Mouse (Mus musculus) hindbrain, embryonic 10.5 days (tissue): ENCODE measurements around the gene Kcne3. TPM values are rescaled to one million over a fixed set of nuclear protein-coding genes. Genes with fewer than 3 reads are reported as not detected.

Experiments used
- DNase-seq: peaks from one replicate; pipeline ENCODE4 v3.0.0-alpha.2; 2017; ENCODE audit warnings: low spot score
- H3K27ac ChIP-seq: fragments of 300-500 bp; sonication (generic); 2 replicates; pipeline ENCODE4 v1.5.1; 2016; ENCODE audit warnings: mild to moderate bottlenecking, moderate library complexity
- H3K27me3 ChIP-seq: fragments of 300-500 bp; sonication (generic); 2 replicates; pipeline ENCODE4 v1.6.1; 2016; ENCODE audit warnings: mild to moderate bottlenecking; ENCODE audit not compliant: poor library complexity, insufficient read depth, severe bottlenecking
- H3K36me3 ChIP-seq: fragments of 300-500 bp; sonication (generic); 2 replicates; pipeline ENCODE4 v1.6.1; 2016; ENCODE audit warnings: mild to moderate bottlenecking, moderate library complexity
- H3K4me1 ChIP-seq: fragments of 300-500 bp; sonication (generic); replicated peaks from 2 replicates; pipeline ENCODE4 v1.6.1; 2016; ENCODE audit warnings: mild to moderate bottlenecking
- H3K4me3 ChIP-seq: fragments of 300-500 bp; sonication (generic); 2 replicates; pipeline ENCODE4 v1.5.1; 2016; ENCODE audit warnings: mild to moderate bottlenecking, moderate library complexity
- H3K9me3 ChIP-seq: fragments of 300-500 bp; sonication (generic); 2 replicates; pipeline ENCODE4 v1.6.1; 2016; ENCODE audit warnings: mild to moderate bottlenecking, moderate library complexity
- WGBS: fragments of 180-500 bp; shearing (Covaris S2); methylation state at CpG from one replicate; pipeline ENCODE4 v1.1.7; 2016; 5-methylcytosine and 5-hydroxymethylcytosine counted together
- polyA plus RNA-seq: library from polyadenylated mRNA; unstranded; fragments of >200 nt; fragmentation: Nextera tagmentation; extraction: Ambion mirVana; gene quantifications from 2 replicates; pipeline ENCODE4 v1.2.1, GENCODE M21; 2016

Kcne3 gene
- 5.3 and 7.1 TPM in 2 replicates for polyA plus RNA-seq

GRCm38 (mm10) chr7:100176269-100176668, at the start of gene Kcne3:
Gene Kcne3 (plus strand): TSS chr7:100176502.
- Histone ChIP-seq H3K27ac (no peak within 1 kb of the TSS), H3K4me3 (no peak within 1 kb of the TSS), H3K36me3 (no peaks in the 10 kb centered on the region), H3K27me3 (peaks cover 64% of the 10 kb centered on the region), H3K9me3 (no peaks in the 10 kb centered on the region), H3K4me1 (peaks cover 13% of the 10 kb centered on the region)
- no peak for DNase-seq
- WGBS: 83% methylated on average over 3 of the region's 3 CpGs

GRCm38 (mm10) chr7:100126514-100126913, 49.8 kb upstream of the Kcne3 start:
- Histone ChIP-seq H3K9me3 (no peaks in the 10 kb centered on the region), H3K27me3 (no peaks in the 10 kb centered on the region), H3K27ac (no peak overlapping the region), H3K4me1 (peaks cover 33% of the 10 kb centered on the region), H3K4me3 (no peak overlapping the region), H3K36me3 (no peaks in the 10 kb centered on the region)
- no peak for DNase-seq
- 81% methylated on average over 7 of the region's 7 CpGs for WGBS

GRCm38 (mm10) chr7:100128262-100129041, 47.9 kb upstream of the Kcne3 start:
- Histone ChIP-seq H3K27me3 (no peaks in the 10 kb centered on the region), H3K27ac (no peak overlapping the region)
- 83% methylated on average over 7 of the region's 7 CpGs for WGBS

GRCm38 (mm10) chr7:100130592-100130991, 45.7 kb upstream of the Kcne3 start:
- 81% methylated on average over 6 of the region's 6 CpGs for WGBS
- H3K4me3 ChIP-seq: no peak overlapping the region

More at GRCm38 (mm10) chr7:100128262-100129041, 47.9 kb upstream of the Kcne3 start:
- Histone ChIP-seq H3K9me3 (no peaks in the 10 kb centered on the region), H3K4me3 (no peak overlapping the region), H3K36me3 (no peaks in the 10 kb centered on the region), H3K4me1 (peaks cover 27% of the 10 kb centered on the region)
- no peak for DNase-seq

GRCm38 (mm10) chr7:100132379-100132778, 43.9 kb upstream of the Kcne3 start:
- Histone ChIP-seq H3K4me1 (peaks cover 20% of the 10 kb centered on the region), H3K27me3 (no peaks in the 10 kb centered on the region), H3K36me3 (no peaks in the 10 kb centered on the region), H3K4me3 (no peak overlapping the region), H3K27ac (no peak overlapping the region), H3K9me3 (no peaks in the 10 kb centered on the region)
- DNase-seq: no peak
- 81% methylated on average over 1 of the region's 1 CpGs for WGBS

More at GRCm38 (mm10) chr7:100130592-100130991, 45.7 kb upstream of the Kcne3 start:
- Histone ChIP-seq H3K9me3 (no peaks in the 10 kb centered on the region), H3K36me3 (no peaks in the 10 kb centered on the region), H3K4me1 (peaks cover 20% of the 10 kb centered on the region), H3K27ac (peak overlapping the region; percentile 47; the same call in 1 of the 2 replicates), H3K27me3 (no peaks in the 10 kb centered on the region)
- DNase-seq: no peak

- Histone ChIP-seq H3K9me3 (no peaks in the 10 kb centered on the region), H3K4me1 (peaks cover 3% of the 10 kb centered on the region; the same call in 1 of the 2 replicates), H3K36me3 (no peaks in the 10 kb centered on the region), H3K27ac (no peak overlapping the region), H3K4me3 (no peak overlapping the region), H3K27me3 (no peaks in the 10 kb centered on the region)
- DNase-seq: no peak
- WGBS: 83% methylated on average over 9 of the region's 9 CpGs
Observed at GRCm38 (mm10) chr7:100137038-100137437, 39.3 kb upstream of the Kcne3 start.

- no peak overlapping the region for H3K4me3 ChIP-seq
- no peak overlapping the region for H3K27ac ChIP-seq
- no peaks in the 10 kb centered on the region for H3K36me3 ChIP-seq
- 0 out of 2 replicates have a peak, but pooled peaks cover 4% of the 10 kb centered on the region for H3K9me3 ChIP-seq
- no peak for DNase-seq
- no peaks in the 10 kb centered on the region for H3K4me1 ChIP-seq
- 95% methylated on average over 4 of the region's 4 CpGs for WGBS
- H3K27me3 ChIP-seq: no peaks in the 10 kb centered on the region
Observed at GRCm38 (mm10) chr7:100138075-100138474, 38.2 kb upstream of the Kcne3 start.

GRCm38 (mm10) chr7:100140591-100140990, 35.7 kb upstream of the Kcne3 start:
- DNase-seq: no peak
- WGBS: 68% methylated on average over 1 of the region's 1 CpGs
- H3K9me3 ChIP-seq: 0 out of 2 replicates have a peak, but pooled peaks cover 4% of the 10 kb centered on the region

GRCm38 (mm10) chr7:100148586-100148985, 27.7 kb upstream of the Kcne3 start:
- Histone ChIP-seq H3K9me3 (no peaks in the 10 kb centered on the region), H3K36me3 (no peaks in the 10 kb centered on the region), H3K4me1 (no peaks in the 10 kb centered on the region; the same call in 1 of the 2 replicates), H3K27ac (no peak overlapping the region), H3K27me3 (no peaks in the 10 kb centered on the region), H3K4me3 (no peak overlapping the region)
- 89% methylated on average over 4 of the region's 4 CpGs for WGBS
- DNase-seq: no peak

More at GRCm38 (mm10) chr7:100140591-100140990, 35.7 kb upstream of the Kcne3 start:
- Histone ChIP-seq H3K36me3 (no peaks in the 10 kb centered on the region), H3K27me3 (no peaks in the 10 kb centered on the region), H3K27ac (no peak overlapping the region), H3K4me1 (no peaks in the 10 kb centered on the region), H3K4me3 (no peak overlapping the region)

GRCm38 (mm10) chr7:100150086-100150485, 26.2 kb upstream of the Kcne3 start:
- DNase-seq: no peak
- Histone ChIP-seq H3K27me3 (no peaks in the 10 kb centered on the region), H3K4me1 (no peaks in the 10 kb centered on the region; the same call in 1 of the 2 replicates), H3K27ac (no peak overlapping the region), H3K4me3 (no peak overlapping the region), H3K9me3 (no peaks in the 10 kb centered on the region), H3K36me3 (no peaks in the 10 kb centered on the region)
- WGBS: 61% methylated on average over 10 of the region's 10 CpGs

- no peaks in the 10 kb centered on the region for H3K36me3 ChIP-seq
- WGBS: 82% methylated on average over 11 of the region's 11 CpGs
- H3K4me3 ChIP-seq: no peak overlapping the region
- H3K9me3 ChIP-seq: no peaks in the 10 kb centered on the region
- no peaks in the 10 kb centered on the region for H3K27me3 ChIP-seq
- no peaks in the 10 kb centered on the region; the same call in 1 of the 2 replicates for H3K4me1 ChIP-seq
- no peak for DNase-seq
- H3K27ac ChIP-seq: no peak overlapping the region
Observed at GRCm38 (mm10) chr7:100150626-100151025, 25.7 kb upstream of the Kcne3 start.

- WGBS: 82% methylated on average over 4 of the region's 4 CpGs
- H3K27me3 ChIP-seq: peaks cover 14% of the 10 kb centered on the region
- H3K4me3 ChIP-seq: no peak overlapping the region
- no peaks in the 10 kb centered on the region for H3K36me3 ChIP-seq
- H3K27ac ChIP-seq: no peak overlapping the region
- no peaks in the 10 kb centered on the region for H3K9me3 ChIP-seq
- peaks cover 15% of the 10 kb centered on the region for H3K4me1 ChIP-seq
- no peak for DNase-seq
Observed at GRCm38 (mm10) chr7:100157669-100158068, 18.6 kb upstream of the Kcne3 start.

- Histone ChIP-seq H3K9me3 (no peaks in the 10 kb centered on the region), H3K36me3 (no peaks in the 10 kb centered on the region), H3K4me1 (peaks cover 15% of the 10 kb centered on the region), H3K27ac (peak within 1 kb of the TSS; percentile 98), H3K27me3 (peaks cover 14% of the 10 kb centered on the region), H3K4me3 (peak within 1 kb of the TSS; percentile 83)
- WGBS: under 1% methylated on average over 78 of the region's 78 CpGs
- peak; percentile 91 for DNase-seq
Observed at GRCm38 (mm10) chr7:100159105-100159841, 17.0 kb upstream of the Kcne3 start, which contains the start of gene Lipt2. Gene Lipt2 (plus strand): TSS chr7:100159277.
